Mouse (Mus musculus) liver, adult 2 months (tissue): ENCODE results near the gene Odf3l2. TPM values are rescaled to one million over a fixed set of nuclear protein-coding genes. Genes with fewer than 3 reads are reported as not detected.

Experiments used
- DNase-seq: peaks from one replicate; pipeline ENCODE4 v3.0.0-alpha.2; 2011; ENCODE audit warnings: low read depth, low spot score; ENCODE audit errors: extremely low read depth
- H3K27ac ChIP-seq: fragments of 200-500 bp; replicated peaks from 2 replicates; pipeline ENCODE4 v1.5.1; 2012; ENCODE audit warnings: low read depth, mild to moderate bottlenecking, control low read depth, inconsistent platforms, low read length; ENCODE audit not compliant: insufficient read depth
- H3K27me3 ChIP-seq: fragments of 200-500 bp; 2 replicates; pipeline ENCODE4 v1.6.1; 2012; ENCODE audit warnings: mild to moderate bottlenecking, moderate library complexity, low read length, inconsistent platforms; ENCODE audit not compliant: control insufficient read depth, insufficient read depth
- H3K36me3 ChIP-seq: fragments of 200-500 bp; 2 replicates; pipeline ENCODE4 v1.6.1; 2012; ENCODE audit warnings: low read length, inconsistent platforms; ENCODE audit not compliant: control insufficient read depth, insufficient read depth
- H3K4me1 ChIP-seq: fragments of 200-500 bp; 2 replicates; pipeline ENCODE4 v1.6.1; 2011; ENCODE audit warnings: low read length; ENCODE audit not compliant: control insufficient read depth, insufficient read depth
- H3K4me3 ChIP-seq: fragments of 200-500 bp; 2 replicates; pipeline ENCODE4 v1.5.1; 2011; ENCODE audit warnings: low read depth, mild to moderate bottlenecking, control low read depth, low read length, moderate library complexity; ENCODE audit not compliant: insufficient read depth
- H3K79me2 ChIP-seq: fragments of 200-500 bp; 2 replicates; pipeline ENCODE4 v1.6.1; 2012; ENCODE audit warnings: inconsistent platforms, mild to moderate bottlenecking, low read length, moderate library complexity; ENCODE audit not compliant: control insufficient read depth, insufficient read depth
- H3K9ac ChIP-seq: fragments of 200-500 bp; 2 replicates; pipeline ENCODE4 v1.6.1; 2012; ENCODE audit warnings: low read depth, mild to moderate bottlenecking, control low read depth, inconsistent platforms, low read length
- CTCF ChIP-seq: fragments of 200-500 bp; IDR thresholded peaks from 2 replicates; pipeline ENCODE4 v1.5.1; 2011; ENCODE audit warnings: low read depth, low read length, control low read depth
- POLR2A ChIP-seq: fragments of 200-500 bp; IDR thresholded peaks from 2 replicates; pipeline ENCODE4 v1.6.1; 2011; ENCODE audit warnings: low read length, control low read depth; ENCODE audit not compliant: insufficient read depth; ENCODE audit errors: extremely low read depth
- WGBS: fragments of 180-500 bp; shearing (Covaris S2); methylation state at CpG from one replicate; pipeline ENCODE4 v1.1.7; 2018; 5-methylcytosine and 5-hydroxymethylcytosine counted together
- polyA plus RNA-seq: library from polyadenylated mRNA; depleted of rRNA; stranded (reverse); fragments of >200 nt; gene quantifications from 2 replicates; pipeline ENCODE4 v1.2.3, GENCODE M21; 2012; rRNA removed
- total RNA-seq: library from RNA; depleted of rRNA; stranded (reverse); fragments of >200 nt; gene quantifications from 2 replicates; pipeline ENCODE4 v1.2.3, GENCODE M21; 2014; rRNA removed

Gene Odf3l2
- not detected in 2 replicates for total RNA-seq
- polyA plus RNA-seq = not detected in 2 replicates

- Histone ChIP-seq H3K36me3 (no peaks in the 10 kb centered on the region), H3K79me2 (no peaks in the 10 kb centered on the region), H3K27me3 (no peaks in the 10 kb centered on the region), H3K4me3 (no peak within 1 kb of the TSS), H3K4me1 (no peaks in the 10 kb centered on the region), H3K27ac (no peak within 1 kb of the TSS), H3K9ac (no peak within 1 kb of the TSS)
- no peak for DNase-seq
- 81% methylated on average over 8 of the region's 8 CpGs for WGBS
- no peak for TF ChIP-seq CTCF
- no peak for TF ChIP-seq POLR2A
Observed at GRCm38 (mm10) chr10:79645711-79646110, at the start of gene Odf3l2. Gene Odf3l2, minus strand, starts transcription at chr10:79645738.

- DNase-seq = no peak
- no peak for TF ChIP-seq POLR2A
- no peak for TF ChIP-seq CTCF
- Histone ChIP-seq H3K4me1 (peaks cover 9% of the 10 kb centered on the region), H3K27me3 (no peaks in the 10 kb centered on the region), H3K27ac (no peak overlapping the region), H3K36me3 (no peaks in the 10 kb centered on the region), H3K4me3 (no peak overlapping the region), H3K79me2 (no peaks in the 10 kb centered on the region), H3K9ac (no peak overlapping the region)
- WGBS = 84% methylated on average over 6 of the region's 6 CpGs
Observed at GRCm38 (mm10) chr10:79694379-79694655, 48.8 kb upstream of the Odf3l2 start.

DNA sequence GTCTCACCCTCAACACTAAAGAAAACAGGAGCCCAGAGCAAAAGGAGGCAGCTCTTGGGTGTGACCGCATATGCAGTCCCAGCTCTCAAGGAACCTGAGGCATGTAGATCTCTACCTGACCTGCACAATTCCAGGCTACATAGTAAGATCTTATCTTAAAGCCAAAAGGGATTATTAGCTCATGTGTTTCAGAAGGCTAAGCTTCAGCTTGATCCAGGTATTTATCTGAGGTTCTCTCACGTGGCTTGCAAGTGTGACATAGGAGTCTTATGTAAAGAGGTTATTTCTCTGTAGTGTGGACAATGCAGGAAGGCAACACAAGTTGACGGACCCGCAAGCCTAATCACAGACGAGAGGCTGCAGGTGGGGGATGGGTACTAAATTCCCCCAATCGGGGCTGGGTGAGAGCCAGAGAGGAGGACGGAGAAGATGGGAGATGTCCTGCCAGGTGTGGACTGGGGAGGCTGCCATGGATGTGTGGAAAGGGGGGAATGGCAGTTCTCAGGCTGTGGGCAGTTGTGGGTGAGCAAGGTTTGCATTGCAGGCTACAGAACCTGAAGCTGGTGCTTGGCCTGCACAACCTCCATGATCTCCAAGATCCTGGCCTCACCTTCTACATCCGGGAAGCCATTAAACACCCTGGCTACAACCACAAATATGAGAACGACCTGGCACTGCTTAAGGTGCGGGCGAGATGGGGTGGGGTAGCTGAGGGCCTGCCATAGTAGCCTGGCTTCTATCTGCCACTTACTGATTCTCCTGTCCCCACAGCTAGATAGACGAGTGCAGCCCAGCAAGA is 48.2 kb upstream of the Odf3l2 start:
- H3K4me1 ChIP-seq = peaks cover 9% of the 10 kb centered on the region
- no peak for TF ChIP-seq CTCF
- TF ChIP-seq POLR2A = no peak
- H3K36me3 ChIP-seq = no peaks in the 10 kb centered on the region; the same call in 1 of the 2 replicates
- 84% methylated on average over 12 of the region's 12 CpGs for WGBS
- no peak overlapping the region for H3K9ac ChIP-seq
- no peak overlapping the region for H3K4me3 ChIP-seq
- H3K27ac ChIP-seq = no peak overlapping the region
- no peaks in the 10 kb centered on the region for H3K27me3 ChIP-seq
- no peaks in the 10 kb centered on the region for H3K79me2 ChIP-seq
- no peak for DNase-seq

DNA sequence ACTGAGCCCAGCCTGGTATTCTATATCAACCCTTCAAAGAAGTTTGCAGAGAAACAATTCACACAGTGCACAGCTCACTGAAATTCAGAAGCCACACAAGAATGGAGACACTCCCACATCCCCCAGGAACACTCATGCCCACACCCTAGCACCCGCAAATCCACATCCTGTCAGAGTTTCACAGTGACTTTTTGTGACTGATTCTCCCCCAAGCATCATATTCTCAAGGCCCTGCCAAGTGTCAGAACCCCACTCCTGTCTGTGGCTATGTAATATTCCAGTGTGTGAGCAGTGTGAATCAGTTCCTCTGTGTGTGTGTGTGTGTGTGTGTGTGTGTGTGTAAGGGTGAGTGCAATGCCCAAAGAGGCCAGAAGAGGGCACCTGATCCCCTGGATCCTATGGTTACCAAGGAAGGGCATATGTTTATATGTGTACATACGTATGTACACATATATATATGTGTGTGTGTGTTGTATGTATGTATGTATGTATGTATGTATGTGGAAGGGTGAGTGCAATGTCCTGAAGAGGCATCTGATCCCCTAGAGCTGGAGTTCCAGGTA is 46.5 kb upstream of the Odf3l2 start:
- WGBS = 98% methylated on average over 2 of the region's 2 CpGs
- no peak overlapping the region for H3K9ac ChIP-seq
- peaks cover 9% of the 10 kb centered on the region for H3K4me1 ChIP-seq
- no peaks in the 10 kb centered on the region for H3K27me3 ChIP-seq
- peaks cover 2% of the 10 kb centered on the region; the same call in 1 of the 2 replicates for H3K36me3 ChIP-seq
- H3K4me3 ChIP-seq = no peak overlapping the region
- H3K79me2 ChIP-seq = no peaks in the 10 kb centered on the region
- TF ChIP-seq CTCF (no peak), POLR2A (no peak)
- no peak for DNase-seq
- H3K27ac ChIP-seq = no peak overlapping the region

- no peak for DNase-seq
- no peak overlapping the region for H3K27ac ChIP-seq
- H3K4me3 ChIP-seq = no peak overlapping the region
- H3K79me2 ChIP-seq = peaks cover 8% of the 10 kb centered on the region; the same call in 1 of the 2 replicates
- no peak overlapping the region for H3K9ac ChIP-seq
- TF ChIP-seq POLR2A = no peak
- TF ChIP-seq CTCF = no peak
- peaks cover 18% of the 10 kb centered on the region for H3K36me3 ChIP-seq
- H3K27me3 ChIP-seq = no peaks in the 10 kb centered on the region
- peaks cover 5% of the 10 kb centered on the region; the same call in 1 of the 2 replicates for H3K4me1 ChIP-seq
- 94% methylated on average over 3 of the region's 3 CpGs for WGBS
Observed at GRCm38 (mm10) chr10:79689178-79689577, 43.6 kb upstream of the Odf3l2 start.

DNA sequence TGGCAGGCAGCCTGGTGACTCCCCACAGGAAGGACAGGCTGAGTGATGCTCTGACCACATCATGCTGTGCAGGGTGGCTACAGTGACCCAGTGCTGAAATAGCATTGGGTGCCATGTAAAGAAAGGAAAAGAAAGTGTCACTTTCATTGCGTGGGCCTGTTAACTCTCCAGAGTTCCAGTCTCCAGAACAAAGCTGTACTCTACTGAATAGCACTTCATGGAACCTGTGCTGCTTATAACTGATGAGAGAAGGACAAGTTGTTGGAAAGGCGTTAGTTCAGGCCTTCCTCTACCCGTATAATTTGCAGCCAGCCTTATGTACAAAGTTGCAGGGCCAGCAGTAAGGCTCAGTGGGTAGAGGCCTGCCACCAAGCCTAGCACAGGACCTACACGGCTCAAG is 43.2 kb upstream of the Odf3l2 start, which contains the start of gene Gzmm:
Gene Gzmm, plus strand, starts transcription at position 301 of the 400 bp plus-strand sequence.
- DNase-seq = no peak
- Histone ChIP-seq H3K36me3 (peaks cover 18% of the 10 kb centered on the region), H3K27ac (no peak within 1 kb of the TSS), H3K79me2 (peaks cover 8% of the 10 kb centered on the region; the same call in 1 of the 2 replicates), H3K27me3 (no peaks in the 10 kb centered on the region), H3K9ac (no peak within 1 kb of the TSS), H3K4me1 (peaks cover 9% of the 10 kb centered on the region), H3K4me3 (no peak within 1 kb of the TSS)
- TF ChIP-seq POLR2A (no peak), CTCF (no peak)
- WGBS = 82% methylated on average over 4 of the region's 4 CpGs
